Mouse (Mus musculus): Measurements from ENCODE around the gene Foxn2. TPM values are rescaled to one million over a fixed set of nuclear protein-coding genes. Genes with fewer than 3 reads are reported as not detected.
A peak's percentile ranks its signal among the peaks of the same experiment; 100 is the strongest.

Foxn2 gene
- polyA plus RNA-seq, 1 experiment: 30.1 TPM

- TF ChIP-seq CTCF (IDR thresholded peaks at IDR 0.05; ENCODE audit: low read depth, low read length) (no peak), POLR2A (IDR thresholded peaks at IDR 0.05; ENCODE audit: borderline replicate concordance, low read depth, low read length) (no peak)
- peak overlapping the region; percentile 96 for H3K4me3 ChIP-seq (ENCODE audit: insufficient read depth, low read length)
- peak overlapping the region; percentile 47 for H3K27ac ChIP-seq (ENCODE audit: insufficient read depth, low read depth, low read length)
- H3K4me1 ChIP-seq (ENCODE audit: control insufficient read depth, insufficient read depth, low read length): peaks cover 16% of the 10 kb centered on the region
Observed at GRCm38 (mm10) chr17:88530667-88531066, 90.2 kb downstream of the Foxn2 start.

GRCm38 (mm10) chr17:88531176-88531575, 90.7 kb downstream of the Foxn2 start:
- H3K27ac ChIP-seq (ENCODE audit: insufficient read depth, low read depth, low read length): no peak overlapping the region
- no peak for TF ChIP-seq CTCF (IDR thresholded peaks at IDR 0.05; ENCODE audit: low read depth, low read length)
- TF ChIP-seq POLR2A (IDR thresholded peaks at IDR 0.05; ENCODE audit: borderline replicate concordance, low read depth, low read length): no peak
- H3K4me3 ChIP-seq (ENCODE audit: insufficient read depth, low read length): peak overlapping the region; percentile 96
- H3K4me1 ChIP-seq (ENCODE audit: control insufficient read depth, insufficient read depth, low read length): peaks cover 16% of the 10 kb centered on the region

GRCm38 (mm10) chr17:88537842-88538430, 97.4 kb downstream of the Foxn2 start:
- Histone ChIP-seq H3K4me1 (ENCODE audit: control insufficient read depth, insufficient read depth, low read length) (peaks cover 28% of the 10 kb centered on the region), H3K27ac (ENCODE audit: insufficient read depth, low read depth, low read length) (no peak overlapping the region), H3K4me3 (ENCODE audit: insufficient read depth, low read length) (no peak overlapping the region)
- TF ChIP-seq POLR2A (IDR thresholded peaks at IDR 0.05; ENCODE audit: borderline replicate concordance, low read depth, low read length) (no peak), CTCF (IDR thresholded peaks at IDR 0.05; ENCODE audit: low read depth, low read length) (no peak)

Other genes starting within 250 kb of the Foxn2 start
- 103 and 109 TPM in 2 replicates for gene Ppp1r21, start 89.4 kb downstream of the Foxn2 start, polyA plus RNA-seq (2012; ENCODE audit: insufficient read depth, insufficient read length, missing spikeins)
- 0.55 TPM in 2 replicates for gene Ston1, start 157.0 kb downstream of the Foxn2 start, polyA plus RNA-seq (2012; ENCODE audit: insufficient read depth, insufficient read length, missing spikeins)
- gene Gtf2a1l, start 227.9 kb downstream of the Foxn2 start, polyA plus RNA-seq (2012; ENCODE audit: insufficient read depth, insufficient read length, missing spikeins): not detected in 2 replicates

Measured in bone marrow macrophage, adult 2 months (primary cell).